Mouse (Mus musculus) gastrocnemius, postnatal 25 days (tissue): ENCODE results near the gene Fmnl3. TPM values are rescaled to one million over a fixed set of nuclear protein-coding genes. Genes with fewer than 3 reads are reported as not detected.
"Not testable (repeated sequence)": the region's sequence is repeated elsewhere in the genome, so short reads cannot be mapped to it uniquely, and the experiment has no call there.

Source experiments
- DNase-seq: peaks from one replicate; pipeline ENCODE4 v3.0.0; 2022
- total RNA-seq, 2 experiments: library from RNA; stranded (reverse); gene quantifications; 1 replicate in 1 of 2; 2 replicates in 1 of 2; pipeline ENCODE4 v1.2.3; 2021

The Fmnl3 gene
- total RNA-seq, 2 experiments from 2014 or later, result 6.6 to 7.0 TPM

GRCm38 (mm10) chr15:99390472-99391401, 20.5 kb upstream of the Fmnl3 start:
- DNase-seq, result no peak

GRCm38 (mm10) chr15:99387976-99388375, 17.7 kb upstream of the Fmnl3 start:
- DNase-seq, result no peak

- no peak for DNase-seq
Measured at GRCm38 (mm10) chr15:99386796-99387195, 16.5 kb upstream of the Fmnl3 start.

GRCm38 (mm10) chr15:99386110-99386509, 15.8 kb upstream of the Fmnl3 start:
- DNase-seq, result not testable (repeated sequence)

- no peak for DNase-seq
Measured at GRCm38 (mm10) chr15:99384071-99384470, 13.8 kb upstream of the Fmnl3 start.

- no peak for DNase-seq
Measured at GRCm38 (mm10) chr15:99382893-99383292, 12.6 kb upstream of the Fmnl3 start.

- DNase-seq, result no peak
Measured at GRCm38 (mm10) chr15:99376240-99376639, 6.0 kb upstream of the Fmnl3 start.

GRCm38 (mm10) chr15:99375581-99375980, 5.3 kb upstream of the Fmnl3 start:
- no peak for DNase-seq

- no peak for DNase-seq
Measured at GRCm38 (mm10) chr15:99375036-99375435, 4.8 kb upstream of the Fmnl3 start.

GRCm38 (mm10) chr15:99372761-99373160, 2.5 kb upstream of the Fmnl3 start:
- no peak for DNase-seq

- no peak for DNase-seq
Measured at GRCm38 (mm10) chr15:99371526-99372340, 1.5 kb upstream of the Fmnl3 start.

GRCm38 (mm10) chr15:99369391-99370171, 701 bp downstream of the Fmnl3 start:
- no peak for DNase-seq

GRCm38 (mm10) chr15:99368583-99369266, 1.6 kb downstream of the Fmnl3 start:
- no peak for DNase-seq

- DNase-seq, result no peak
Measured at GRCm38 (mm10) chr15:99364921-99365320, 5.4 kb downstream of the Fmnl3 start.

GRCm38 (mm10) chr15:99364022-99364530, 6.2 kb downstream of the Fmnl3 start:
- no peak for DNase-seq

- no peak for DNase-seq
Measured at GRCm38 (mm10) chr15:99358952-99359351, 11.3 kb downstream of the Fmnl3 start.

- DNase-seq, result no peak
Measured at GRCm38 (mm10) chr15:99356462-99356861, 13.8 kb downstream of the Fmnl3 start.

- no peak for DNase-seq
Measured at GRCm38 (mm10) chr15:99355660-99356059, 14.6 kb downstream of the Fmnl3 start.

- no peak for DNase-seq
Measured at GRCm38 (mm10) chr15:99352306-99352705, 18.0 kb downstream of the Fmnl3 start.

- DNase-seq, result no peak
Measured at GRCm38 (mm10) chr15:99351610-99352009, 18.7 kb downstream of the Fmnl3 start.

GRCm38 (mm10) chr15:99344961-99345360, 25.3 kb downstream of the Fmnl3 start:
- no peak for DNase-seq
